Comparison of ENCODE assay signal across 1 mouse cellular context in the genomic region with DNA sequence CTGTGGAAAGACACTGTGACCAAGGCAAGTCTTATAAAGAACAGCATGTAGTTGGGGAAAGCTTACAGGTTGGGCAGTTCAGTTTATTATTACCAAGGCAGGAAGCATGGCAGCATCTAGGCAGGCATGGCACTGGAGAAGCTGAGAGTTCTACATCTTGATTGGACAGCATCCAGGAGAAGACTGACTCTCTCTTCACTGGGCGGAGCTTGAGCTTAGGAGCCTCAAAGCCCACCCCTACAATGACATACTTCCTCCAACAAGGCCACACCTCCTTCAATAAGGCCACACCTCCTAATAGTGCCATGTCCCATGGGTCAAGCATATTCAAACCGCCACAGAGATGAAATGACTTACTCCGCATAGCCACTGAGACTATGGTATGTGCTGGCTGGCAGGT.
TF ChIP-seq lines count a peak whose summit lies in the region.

No protein-coding gene starts in this region.

TF ChIP-seq in MEL, 35 proteins besides CTCF, POLR2A, EP300 and RAD21 (continued from another document):
- TF ChIP-seq MEF2A (IDR thresholded peaks at IDR 0.05; ENCODE audit: extremely low read depth, insufficient replicate concordance, low read depth, low read length, poor library complexity, severe bottlenecking) (no peak), HCFC1 (IDR thresholded peaks at IDR 0.05; ENCODE audit: low read depth, low read length) (no peak), MXI1 (IDR thresholded peaks at IDR 0.05; ENCODE audit: low read depth, low read length) (no peak), USF1 (IDR thresholded peaks at IDR 0.05; ENCODE audit: low read depth, low read length) (no peak), ETS1 (IDR thresholded peaks at IDR 0.05; ENCODE audit: low read depth, low read length) (no peak)
